Mouse (Mus musculus) erythroid progenitor cell, adult 5-6 weeks (primary cell): ENCODE measurements around the gene Rpl31. TPM values are rescaled to one million over a fixed set of nuclear protein-coding genes. Genes with fewer than 3 reads are reported as not detected.
A peak's percentile ranks its signal among the peaks of the same experiment; 100 is the strongest.

Experiments
- ATAC-seq: replicated peaks from 2 replicates; pipeline ENCODE4 v1.8.0; 2016; ENCODE audit warnings: moderate number of reproducible peaks, mild to moderate bottlenecking, moderate TSS enrichment, inconsistent platforms; ENCODE audit not compliant: poor library complexity, low FRiP score, severe bottlenecking
- total RNA-seq, 2 experiments: library from RNA; stranded (forward) in 1 of 2; stranded (reverse) in 1 of 2; fragments of 150-400 nt in 1 of 2; fragments of 186-747, 209-891 nt in 1 of 2; gene quantifications; 2 replicates each; pipeline versions ENCODE4 v1.2.3 to v1.2.4; 2015 to 2017; ENCODE audit warnings: low replicate concordance in 2 of 2

Rpl31 gene
- total RNA-seq, 2 experiments from 2014 or later = 131 to 705 TPM

GRCm38 (mm10) chr1:39362515-39362893 lies 5.1 kb upstream of the Rpl31 start:
- ATAC-seq = no peak

GRCm38 (mm10) chr1:39365562-39365961 lies 2.1 kb upstream of the Rpl31 start:
- no peak for ATAC-seq

GRCm38 (mm10) chr1:39367045-39367444 lies 597 bp upstream of the Rpl31 start:
- ATAC-seq = no peak

- ATAC-seq = no peak
These were observed 712 bp downstream of the Rpl31 start for GRCm38 (mm10) chr1:39368267-39368841.

- no peak for ATAC-seq
These were observed 2.8 kb downstream of the Rpl31 start for GRCm38 (mm10) chr1:39370431-39370830.

GRCm38 (mm10) chr1:39372220-39372843 lies 4.7 kb downstream of the Rpl31 start:
- no peak for ATAC-seq

DNA sequence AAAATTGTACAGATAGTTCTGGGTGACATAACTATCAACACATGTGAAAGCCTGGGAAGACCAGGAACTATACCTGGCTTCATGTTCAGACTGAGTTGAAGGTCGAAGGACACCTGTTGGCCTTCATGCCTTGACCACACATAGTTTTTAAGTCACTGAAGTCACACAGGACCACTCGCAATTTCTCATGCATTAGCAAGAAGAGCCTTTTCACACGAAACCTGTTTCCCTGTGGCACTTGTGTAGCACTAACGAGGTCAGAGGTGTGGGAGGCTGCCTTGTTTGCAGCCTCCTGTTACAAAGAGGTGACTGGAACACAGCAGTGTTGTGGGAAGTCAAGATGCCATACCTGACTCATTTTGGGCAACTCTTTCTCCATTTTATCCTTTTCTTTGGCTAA lies 5.7 kb downstream of the Rpl31 start:
- no peak for ATAC-seq

- no peak for ATAC-seq
These were observed 6.7 kb downstream of the Rpl31 start for GRCm38 (mm10) chr1:39374231-39374809.

- ATAC-seq = no peak
These were observed 8.5 kb downstream of the Rpl31 start for GRCm38 (mm10) chr1:39376121-39376520.

DNA sequence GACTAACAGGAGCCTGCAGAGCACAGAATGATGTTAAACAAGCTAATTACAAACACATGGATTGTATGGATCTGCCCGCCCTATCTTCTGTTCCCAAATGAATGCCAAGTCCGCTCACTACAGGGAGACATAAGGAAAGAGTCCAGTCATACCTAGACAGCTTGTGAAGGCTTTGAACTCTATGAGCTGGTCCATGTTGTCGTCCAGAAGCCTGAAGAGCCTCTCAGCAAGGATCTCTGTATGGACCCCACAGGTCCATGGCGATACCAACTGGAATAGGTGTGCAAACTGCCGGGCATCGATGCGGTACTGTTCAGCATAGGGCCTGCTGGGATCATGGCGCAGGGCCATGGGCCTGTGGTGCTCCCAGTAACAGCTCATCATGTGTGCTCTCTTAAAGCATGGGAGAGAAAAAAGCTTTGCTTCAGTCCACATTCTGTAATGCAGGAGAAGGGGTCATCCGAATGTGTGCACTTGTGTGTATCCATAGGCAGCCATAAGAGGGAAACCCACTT lies 9.1 kb downstream of the Rpl31 start:
- ATAC-seq = no peak

DNA sequence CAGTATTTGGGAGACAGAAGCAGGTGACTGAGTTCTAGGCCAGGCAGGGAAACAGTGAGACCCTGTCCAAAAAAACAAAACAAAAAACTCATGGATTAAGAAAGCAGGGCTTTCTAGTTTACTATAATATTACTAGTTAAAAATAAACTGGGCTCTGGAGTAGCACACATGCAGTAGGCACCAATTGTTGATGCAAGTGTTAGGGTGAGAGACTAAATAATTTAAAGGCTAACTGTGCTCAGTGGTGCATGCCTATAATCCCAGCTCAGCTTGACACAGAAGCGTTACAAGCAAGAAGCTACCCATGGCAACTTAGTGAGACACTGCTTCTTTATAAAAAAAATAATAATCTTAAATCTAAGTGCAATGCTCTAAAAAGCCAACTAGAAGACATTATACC lies 10.9 kb downstream of the Rpl31 start:
- no peak for ATAC-seq

- no peak for ATAC-seq
These were observed 11.4 kb downstream of the Rpl31 start for GRCm38 (mm10) chr1:39379021-39379420.

DNA sequence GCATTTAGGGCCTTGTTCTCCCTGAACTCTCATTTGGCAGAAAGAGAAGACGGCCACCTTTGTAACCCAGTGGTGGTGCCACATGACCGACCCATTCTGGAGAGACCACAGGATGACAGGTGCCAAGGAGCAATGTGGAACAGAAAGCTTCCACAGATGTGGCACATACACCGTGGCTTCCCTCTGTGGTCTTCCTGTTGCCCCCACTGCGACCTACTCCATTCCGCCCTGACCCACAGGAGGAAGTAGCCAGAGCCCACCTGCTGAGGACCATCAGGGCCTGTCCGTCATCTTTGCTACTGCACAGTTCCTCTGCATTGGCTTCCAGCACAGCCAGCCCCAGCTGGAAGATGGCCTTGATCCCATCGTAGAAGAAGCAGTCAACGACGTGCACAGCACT lies 13.4 kb downstream of the Rpl31 start:
- ATAC-seq = no peak

GRCm38 (mm10) chr1:39384914-39385313 lies 17.3 kb downstream of the Rpl31 start:
- ATAC-seq = no peak

- no peak for ATAC-seq
These were observed 18.8 kb downstream of the Rpl31 start for GRCm38 (mm10) chr1:39386456-39386855.

DNA sequence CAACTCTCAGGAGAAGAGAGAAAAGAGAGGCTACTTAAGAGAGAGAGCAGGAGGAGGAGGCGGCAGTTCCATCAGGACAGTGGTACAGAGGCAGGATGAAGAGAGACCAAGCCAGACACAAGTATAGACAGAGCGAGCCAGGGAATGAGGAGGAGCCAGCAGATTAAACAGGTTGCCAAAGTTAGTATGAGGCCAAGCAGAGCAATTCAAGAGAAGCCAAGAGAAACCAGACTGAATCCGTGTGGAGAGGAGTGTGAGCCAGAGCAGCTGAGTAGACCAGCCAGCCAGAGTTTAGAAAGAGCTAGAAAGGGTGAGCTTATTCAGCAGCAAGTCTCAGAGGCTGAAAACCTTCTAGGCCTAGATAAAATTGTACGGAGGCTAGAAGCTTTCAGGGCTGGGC lies 19.9 kb downstream of the Rpl31 start:
- no peak for ATAC-seq

- ATAC-seq = peak; percentile 76
These were observed 20.5 kb downstream of the Rpl31 start for GRCm38 (mm10) chr1:39388163-39388562.

GRCm38 (mm10) chr1:39389338-39389737 lies 21.7 kb downstream of the Rpl31 start:
- ATAC-seq = no peak

GRCm38 (mm10) chr1:39391652-39392051 lies 24.0 kb downstream of the Rpl31 start:
- ATAC-seq = no peak

GRCm38 (mm10) chr1:39392189-39392588 lies 24.5 kb downstream of the Rpl31 start:
- ATAC-seq = peak; percentile 73; the same call in 1 of the 2 replicates

DNA sequence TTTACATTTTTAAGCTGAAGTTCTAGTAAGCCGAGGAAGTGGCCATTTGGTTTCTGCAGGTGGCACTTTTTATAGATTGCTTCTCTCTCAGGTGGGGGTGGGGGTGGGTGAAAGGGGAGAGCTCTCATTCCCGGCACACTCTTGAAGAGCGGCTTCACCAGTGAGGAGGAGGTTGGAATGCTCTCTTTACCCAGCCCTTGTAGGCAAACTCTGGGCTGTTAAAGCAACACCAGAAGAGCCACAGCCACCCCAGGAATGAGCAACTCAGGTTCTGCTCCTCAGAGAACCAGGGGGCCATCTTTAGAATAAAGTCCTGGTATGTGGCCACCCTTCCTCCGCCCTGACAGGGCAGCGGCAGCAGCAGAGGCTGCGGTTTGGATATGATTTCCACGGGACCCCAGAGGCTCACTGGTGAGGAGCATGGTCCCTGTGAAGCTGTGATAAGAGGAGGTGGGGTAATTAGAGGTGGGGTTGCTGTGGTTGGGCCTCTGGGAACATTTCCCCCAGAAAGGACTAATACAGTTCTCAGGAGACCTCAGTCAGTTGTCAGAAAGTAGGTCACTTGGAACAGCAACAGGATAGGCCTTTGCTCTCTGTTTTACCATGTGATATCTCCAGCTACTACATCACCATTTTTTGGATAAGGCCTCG lies 25.7 kb downstream of the Rpl31 start:
- ATAC-seq = no peak
